ENCODE assay signal across 23 mouse cellular contexts in the genomic region with DNA sequence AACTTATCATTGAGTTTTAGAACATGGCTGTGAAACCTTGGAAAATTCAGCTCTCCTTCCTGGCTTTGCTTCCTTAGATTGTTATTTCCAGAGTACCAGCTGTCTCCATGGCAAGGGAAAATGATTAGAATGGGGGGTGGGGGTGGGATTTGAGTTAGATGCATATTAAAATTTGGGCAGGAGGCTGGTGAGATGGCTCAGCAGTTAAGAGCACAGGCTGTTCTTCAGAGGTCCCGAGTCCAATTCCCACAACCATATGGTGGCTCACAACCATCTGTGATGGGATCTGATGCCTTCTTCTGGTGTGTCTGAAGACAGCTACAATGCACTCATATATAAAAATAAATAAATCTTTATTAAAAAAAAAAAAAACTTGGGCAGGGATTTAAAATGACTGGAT. TPM values are rescaled to one million over a fixed set of nuclear protein-coding genes. Genes with fewer than 3 reads are reported as not detected.
A peak's percentile ranks its signal among the peaks of the same experiment; 100 is the strongest.
DNase-seq lines count a peak whose midpoint lies in the region; ATAC-seq lines count a peak whose summit lies in the region.
"Had no signal": no experiment of that assay in that cellular context is flagged by ENCODE, and none has a peak within 500 bp of the region (broad histone marks: within the 10 kb centered on the region; RNA-seq: fewer than 3 reads in every experiment).

No protein-coding gene starts in this region.

- H3K36me3 ChIP-seq in forebrain, embryonic 15.5 days = peaks cover 58% of the 10 kb centered on the region
- H3K36me3 ChIP-seq in kidney, embryonic 15.5 days = peaks cover 86% of the 10 kb centered on the region

- DNase-seq in frontal cortex, postnatal 36 days (ENCODE audit: low spot score in 2 of 2) = no peak
- peak; percentile 83 for DNase-seq in brain, adult 2 months (ENCODE audit: low read depth, low spot score)
- peak; percentile 33 to 45 for DNase-seq in layer of hippocampus, postnatal 10 days (ENCODE audit: low spot score in 2 of 2)
- no peak for DNase-seq in B cell, adult 2 months
- DNase-seq: adrenal gland, postnatal 36 days; cerebellum, adult 9-10 months; heart, postnatal 14 days; right cerebral cortex, adult 18-20 months; thymus, postnatal 36 days had no signal

- no peak overlapping the region for H3K4me3 ChIP-seq in forebrain, embryonic 15.5 days
- H3K4me3 ChIP-seq in kidney, embryonic 15.5 days (replicated peaks) = no peak overlapping the region
- H3K4me3 ChIP-seq: embryonic facial prominence, embryonic 12.5 days; erythroblast, embryonic 14.5 days; intestine, embryonic 15.5 days; limb, embryonic 15.5 days; liver, embryonic 15.5 days; midbrain, embryonic 13.5 days; neural tube, embryonic 13.5 days had no signal

- H3K27ac ChIP-seq in forebrain, embryonic 15.5 days (replicated peaks) = peak overlapping the region; percentile 78
- H3K27ac ChIP-seq in kidney, embryonic 15.5 days = no peak overlapping the region
- H3K27ac ChIP-seq: embryonic facial prominence, embryonic 12.5 days; hindbrain, embryonic 14.5 days; intestine, embryonic 15.5 days; limb, embryonic 15.5 days; liver, embryonic 15.5 days; neural tube, embryonic 13.5 days had no signal

- 71% methylated on average over 1 of the region's 1 CpGs for WGBS in forebrain, embryonic 15.5 days
- 84% methylated on average over 1 of the region's 1 CpGs for WGBS in kidney, embryonic 15.5 days

- H3K9ac ChIP-seq in forebrain, embryonic 15.5 days (replicated peaks) = no peak overlapping the region
- no peak overlapping the region for H3K9ac ChIP-seq in kidney, embryonic 15.5 days
- H3K9ac ChIP-seq: embryonic facial prominence, embryonic 12.5 days; hindbrain, embryonic 14.5 days; intestine, embryonic 15.5 days; limb, embryonic 15.5 days; liver, embryonic 15.5 days; midbrain, embryonic 13.5 days; neural tube, embryonic 13.5 days had no signal

- no peaks in the 10 kb centered on the region for H3K27me3 ChIP-seq in forebrain, embryonic 15.5 days
- H3K27me3 ChIP-seq in kidney, embryonic 15.5 days = no peaks in the 10 kb centered on the region
- H3K27me3 ChIP-seq: CH12.LX; embryonic facial prominence, embryonic 12.5 days; intestine, embryonic 15.5 days; limb, embryonic 15.5 days; liver, embryonic 15.5 days; midbrain, embryonic 13.5 days; neural tube, embryonic 13.5 days had no signal

- peak; percentile 36 for ATAC-seq in frontal cortex, adult (ENCODE audit: low TSS enrichment)
- peak; percentile 74 for ATAC-seq in forebrain, embryonic 15.5 days (replicated peaks)
- no peak for ATAC-seq in kidney, embryonic 15.5 days (replicated peaks; ENCODE audit: low FRiP score)
- ATAC-seq: intestine, embryonic 15.5 days; lung, postnatal 0 days; midbrain, embryonic 13.5 days had no signal

- H3K4me1 ChIP-seq in forebrain, embryonic 15.5 days = peaks cover 20% of the 10 kb centered on the region
- H3K4me1 ChIP-seq in kidney, embryonic 15.5 days = peaks cover 7% of the 10 kb centered on the region

- H3K4me2 ChIP-seq in forebrain, embryonic 15.5 days (replicated peaks) = no peak overlapping the region
- no peak overlapping the region for H3K4me2 ChIP-seq in kidney, embryonic 15.5 days
- H3K4me2 ChIP-seq: embryonic facial prominence, embryonic 12.5 days; heart, embryonic 11.5 days; hindbrain, embryonic 14.5 days; intestine, embryonic 15.5 days; limb, embryonic 15.5 days; liver, embryonic 15.5 days; midbrain, embryonic 13.5 days; neural tube, embryonic 13.5 days had no signal

- H3K9me3 ChIP-seq in forebrain, embryonic 15.5 days = no peaks in the 10 kb centered on the region
- H3K9me3 ChIP-seq in kidney, embryonic 15.5 days (replicated peaks) = no peaks in the 10 kb centered on the region
- H3K9me3 ChIP-seq: embryonic facial prominence, embryonic 12.5 days; intestine, embryonic 15.5 days; limb, embryonic 15.5 days; liver, embryonic 15.5 days; midbrain, embryonic 13.5 days; neural tube, embryonic 13.5 days had no signal

RNA-seq across cellular contexts. Expression of a gene that starts 6.4 kb away (rescaled TPM):
- polyA plus RNA-seq in forebrain, embryonic 15.5 days (2015; fragmentation: Nextera tagmentation; extraction: Ambion mirVana) = 142 and 149 TPM in 2 replicates
- 10 to 100 TPM; 85.2 to 87.8 TPM for total RNA-seq in layer of hippocampus, postnatal 10 days (2021)
- polyA plus RNA-seq in kidney, embryonic 15.5 days (2015; fragmentation: Nextera tagmentation; extraction: Ambion mirVana) = 156 and 162 TPM in 2 replicates

RNA-seq across cellular contexts. Expression of a gene that starts 6.6 kb away (rescaled TPM):
- 43.7 and 50.5 TPM in 2 replicates for polyA plus RNA-seq in forebrain, embryonic 15.5 days (2015; fragmentation: Nextera tagmentation; extraction: Ambion mirVana)
- total RNA-seq in layer of hippocampus, postnatal 10 days (2021) = 10 to 100 TPM; 30.6 to 33.3 TPM
- polyA plus RNA-seq in kidney, embryonic 15.5 days (2015; fragmentation: Nextera tagmentation; extraction: Ambion mirVana) = 49.6 and 53.7 TPM in 2 replicates

RNA-seq across cellular contexts. Expression of a gene that starts 23.9 kb away (rescaled TPM):
- 79.1 and 84.1 TPM in 2 replicates for polyA plus RNA-seq in forebrain, embryonic 15.5 days (2015; fragmentation: Nextera tagmentation; extraction: Ambion mirVana)
- 100 to 1,000 TPM; 120 to 122 TPM for total RNA-seq in layer of hippocampus, postnatal 10 days (2021)
- polyA plus RNA-seq in kidney, embryonic 15.5 days (2015; fragmentation: Nextera tagmentation; extraction: Ambion mirVana) = 34.0 and 34.1 TPM in 2 replicates

RNA-seq across cellular contexts. Expression of a gene that starts 24.0 kb away (rescaled TPM):
- polyA plus RNA-seq in forebrain, embryonic 15.5 days (2015; fragmentation: Nextera tagmentation; extraction: Ambion mirVana) = 23.7 and 24.6 TPM in 2 replicates
- 10 to 100 TPM; 17.4 to 20.2 TPM for total RNA-seq in layer of hippocampus, postnatal 10 days (2021)
- polyA plus RNA-seq in kidney, embryonic 15.5 days (2015; fragmentation: Nextera tagmentation; extraction: Ambion mirVana) = 31.0 and 31.5 TPM in 2 replicates

Comparison
In these comparisons a context has a peak if more than half of its experiments do, and no peak if none do; other contexts are left out.
1. DNase-seq: peak in brain, adult 2 months (single experiment) and layer of hippocampus, postnatal 10 days (2 of 2); none in frontal cortex, postnatal 36 days (0 of 2) and B cell, adult 2 months (0 of 2).